Mouse (Mus musculus): Measurements from ENCODE around the gene Hoxc9.
A peak's percentile ranks its signal among the peaks of the same experiment; 100 is the strongest.

The Hoxc9 gene

GRCm38 (mm10) chr15:102955833-102956640 is 20.2 kb upstream of the Hoxc9 start:
- no peak for DNase-seq (ENCODE audit: low read depth, low spot score)

- no peak for DNase-seq (ENCODE audit: low read depth, low spot score)
Measured at GRCm38 (mm10) chr15:102956906-102957305, 19.3 kb upstream of the Hoxc9 start.

- DNase-seq (ENCODE audit: low read depth, low spot score), result peak; percentile 85
Measured at GRCm38 (mm10) chr15:102959663-102960191, 16.5 kb upstream of the Hoxc9 start.

GRCm38 (mm10) chr15:102961728-102962127 is 14.5 kb upstream of the Hoxc9 start:
- DNase-seq (ENCODE audit: low read depth, low spot score), result no peak

- DNase-seq (ENCODE audit: low read depth, low spot score), result no peak
Measured at GRCm38 (mm10) chr15:102962492-102962891, 13.7 kb upstream of the Hoxc9 start.

- no peak for DNase-seq (ENCODE audit: low read depth, low spot score)
Measured at GRCm38 (mm10) chr15:102963259-102963658, 13.0 kb upstream of the Hoxc9 start.

- DNase-seq (ENCODE audit: low read depth, low spot score), result no peak
Measured at GRCm38 (mm10) chr15:102963671-102964640, 12.3 kb upstream of the Hoxc9 start.

GRCm38 (mm10) chr15:102965003-102965891 is 11.0 kb upstream of the Hoxc9 start:
- DNase-seq (ENCODE audit: low read depth, low spot score), result no peak

GRCm38 (mm10) chr15:102965892-102966775 is 10.1 kb upstream of the Hoxc9 start:
- DNase-seq (ENCODE audit: low read depth, low spot score), result peak; percentile 91

- no peak for DNase-seq (ENCODE audit: low read depth, low spot score)
Measured at GRCm38 (mm10) chr15:102966776-102967311, 9.4 kb upstream of the Hoxc9 start, which contains the start of gene Hoxc10. Hoxc10 (plus strand) TSS chr15:102966796.

- no peak for DNase-seq (ENCODE audit: low read depth, low spot score)
Measured at GRCm38 (mm10) chr15:102967312-102967510, 9.0 kb upstream of the Hoxc9 start, which contains the start of gene Hoxc5. Hoxc5 (plus strand) TSS chr15:102967443.

- DNase-seq (ENCODE audit: low read depth, low spot score), result no peak
Measured at GRCm38 (mm10) chr15:102967511-102968397, 8.5 kb upstream of the Hoxc9 start.

- DNase-seq (ENCODE audit: low read depth, low spot score), result no peak
Measured at GRCm38 (mm10) chr15:102969296-102969695, 6.9 kb upstream of the Hoxc9 start.

- no peak for DNase-seq (ENCODE audit: low read depth, low spot score)
Measured at GRCm38 (mm10) chr15:102970740-102971139, 5.5 kb upstream of the Hoxc9 start.

- no peak for DNase-seq (ENCODE audit: low read depth, low spot score)
Measured at GRCm38 (mm10) chr15:102972254-102972653, 4.0 kb upstream of the Hoxc9 start.

GRCm38 (mm10) chr15:102972753-102973152 is 3.5 kb upstream of the Hoxc9 start:
- DNase-seq (ENCODE audit: low read depth, low spot score), result no peak

GRCm38 (mm10) chr15:102975034-102975433 is 1.2 kb upstream of the Hoxc9 start:
- DNase-seq (ENCODE audit: low read depth, low spot score), result no peak

- no peak for DNase-seq (ENCODE audit: low read depth, low spot score)
Measured at GRCm38 (mm10) chr15:102975688-102976111, 539 bp upstream of the Hoxc9 start.

Data from forelimb bud, embryonic 11.5 days (tissue).